Mouse (Mus musculus) lung, postnatal 0 days (tissue): Measurements from ENCODE around the gene Fbxo48.

ENCODE experiments used
- CTCF ChIP-seq: IDR thresholded peaks from 2 replicates; pipeline ENCODE4 v1.5.1; 2016; ENCODE audit warnings: antibody characterized with exemption, mild to moderate bottlenecking
- EP300 ChIP-seq: IDR thresholded peaks from 2 replicates; pipeline ENCODE4 v1.6.1; 2016; ENCODE audit warnings: antibody characterized with exemption, mild to moderate bottlenecking, control low read depth

- TF ChIP-seq CTCF: no peak
- no peak for TF ChIP-seq EP300
Measured at GRCm38 (mm10) chr11:16943016-16943415, 8.2 kb upstream of the Fbxo48 start.
